Mouse (Mus musculus) spleen, adult 2 months (tissue): ENCODE measurements around the gene Irf3.

ENCODE experiments used
- CTCF ChIP-seq: fragments of 200-500 bp; IDR thresholded peaks from 2 replicates; pipeline ENCODE4 v1.5.1; 2011; ENCODE audit warnings: mild to moderate bottlenecking, inconsistent platforms; ENCODE audit not compliant: insufficient read depth, insufficient read length, insufficient replicate concordance; ENCODE audit errors: extremely low read depth
- POLR2A ChIP-seq: fragments of 200-500 bp; IDR thresholded peaks from 2 replicates; pipeline ENCODE4 v1.6.1; 2011; ENCODE audit warnings: low read depth, low read length, inconsistent platforms

GRCm38 (mm10) chr7:45004546-45004945, 7.1 kb downstream of the Irf3 start:
- no peak for TF ChIP-seq CTCF
- no peak for TF ChIP-seq POLR2A
